Mouse (Mus musculus) adrenal gland, postnatal 4 days (tissue): Measurements from ENCODE around the gene Me3. TPM values are rescaled to one million over a fixed set of nuclear protein-coding genes. Genes with fewer than 3 reads are reported as not detected.

Experiments used
- DNase-seq, 2 experiments: peaks; one replicate each; pipeline ENCODE4 v3.0.0; 2021 to 2022; ENCODE audit warnings: low spot score in 2 of 2, mixed read lengths in 2 of 2
- total RNA-seq, 2 experiments: library from RNA; stranded (reverse); gene quantifications; 2 replicates each; pipeline ENCODE4 v1.2.3; 2021

The Me3 gene
- total RNA-seq, 2 experiments from 2014 or later: 8.7 to 15.4 TPM

GRCm38 (mm10) chr7:89809400-89809799 lies 177.2 kb downstream of the Me3 start:
- no peak for DNase-seq

- DNase-seq: no peak
These were observed 196.4 kb downstream of the Me3 start for GRCm38 (mm10) chr7:89828436-89829065.

DNA sequence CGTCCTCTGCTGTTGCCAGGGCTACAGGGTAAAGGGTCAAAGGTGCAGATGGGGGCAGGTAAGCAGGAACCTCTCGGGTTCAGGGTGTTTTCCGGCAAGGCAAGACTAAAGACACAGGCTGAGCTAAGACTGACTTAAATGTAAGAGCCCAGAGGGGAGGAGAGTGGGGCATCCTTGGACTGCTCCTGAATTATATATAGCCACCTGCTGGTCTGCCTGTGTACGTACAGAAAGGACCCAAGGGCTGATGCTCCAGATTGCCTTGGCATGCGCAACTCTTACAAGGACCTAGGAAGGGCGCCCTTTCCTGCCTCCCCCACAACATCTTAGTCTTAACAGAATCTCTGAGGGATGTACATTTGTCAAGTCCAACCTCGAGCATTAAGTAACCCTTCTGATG lies 197.0 kb downstream of the Me3 start:
- DNase-seq: no peak

DNA sequence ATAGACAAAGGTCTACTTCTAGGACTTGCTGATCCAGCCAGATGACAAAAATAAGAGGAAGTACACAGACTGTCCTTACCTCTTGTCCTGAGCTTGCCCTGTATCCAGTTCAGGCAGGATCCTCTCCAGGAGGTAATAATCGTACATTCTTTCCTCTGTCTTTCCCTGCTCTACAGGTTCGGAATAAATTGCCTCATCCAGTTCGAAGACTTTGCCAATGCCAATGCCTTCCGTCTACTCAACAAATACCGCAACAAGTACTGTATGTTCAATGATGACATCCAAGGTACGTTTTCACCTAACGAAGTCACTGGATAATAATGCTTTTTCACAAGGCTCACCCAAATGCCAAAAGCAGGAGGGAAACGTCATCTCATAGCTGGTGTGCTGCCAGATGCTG lies 201.3 kb downstream of the Me3 start:
- no peak for DNase-seq

- no peak for DNase-seq
These were observed 203.4 kb downstream of the Me3 start for GRCm38 (mm10) chr7:89835566-89835965.

GRCm38 (mm10) chr7:89836676-89837075 lies 204.5 kb downstream of the Me3 start:
- DNase-seq: no peak

- no peak for DNase-seq
These were observed 205.6 kb downstream of the Me3 start for GRCm38 (mm10) chr7:89837841-89838240.

GRCm38 (mm10) chr7:89839721-89840120 lies 207.5 kb downstream of the Me3 start:
- DNase-seq: no peak

DNA sequence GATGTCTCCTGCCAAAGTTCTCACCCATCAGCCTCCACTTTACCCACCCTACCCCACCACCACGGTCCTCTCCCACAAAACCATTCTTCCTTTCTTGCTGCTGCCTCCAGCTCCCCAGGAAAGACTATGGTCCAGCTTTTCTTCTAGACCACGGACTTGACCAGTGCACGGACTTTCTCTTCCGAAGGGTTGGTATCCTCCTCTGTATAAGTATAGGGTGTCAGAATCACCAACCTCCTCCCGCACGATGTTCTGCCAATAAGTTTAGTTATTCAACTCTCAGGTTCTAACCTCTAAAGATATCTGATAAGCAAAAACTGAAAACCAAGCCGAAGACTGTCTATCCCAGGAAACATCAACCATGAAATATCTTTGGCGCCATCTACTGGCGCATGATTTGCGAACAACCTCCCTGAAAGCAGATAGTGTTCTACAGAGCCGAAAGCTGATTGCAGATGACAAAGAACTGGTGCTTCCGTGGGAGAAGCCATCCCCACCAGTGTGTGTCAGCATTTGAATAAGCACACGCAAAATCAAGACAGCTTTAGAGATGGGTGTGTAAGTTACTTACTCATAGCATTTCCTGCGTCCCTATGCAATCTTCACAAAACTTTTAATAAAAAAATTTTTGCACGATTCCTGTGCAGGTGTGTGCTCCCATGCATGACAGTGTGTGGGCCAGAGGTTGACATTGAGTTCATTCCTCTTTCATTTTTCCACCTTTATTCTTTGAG lies 209.6 kb downstream of the Me3 start:
- DNase-seq: peak; percentile 41 to 65

DNA sequence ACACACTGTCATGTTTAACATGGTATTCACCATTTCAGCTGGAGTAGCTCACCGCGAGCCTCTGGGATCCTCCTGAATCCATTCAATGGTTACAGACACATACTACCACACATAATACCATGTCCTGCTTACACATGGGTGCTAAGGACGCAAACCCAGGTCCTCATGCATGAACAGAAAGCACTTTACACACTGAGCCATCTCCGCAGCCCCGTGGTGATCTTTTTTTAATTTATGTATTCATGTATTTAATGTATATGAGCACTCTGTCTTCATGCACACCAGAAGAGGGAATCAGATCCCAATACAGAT lies 210.2 kb downstream of the Me3 start:
- no peak for DNase-seq

DNA sequence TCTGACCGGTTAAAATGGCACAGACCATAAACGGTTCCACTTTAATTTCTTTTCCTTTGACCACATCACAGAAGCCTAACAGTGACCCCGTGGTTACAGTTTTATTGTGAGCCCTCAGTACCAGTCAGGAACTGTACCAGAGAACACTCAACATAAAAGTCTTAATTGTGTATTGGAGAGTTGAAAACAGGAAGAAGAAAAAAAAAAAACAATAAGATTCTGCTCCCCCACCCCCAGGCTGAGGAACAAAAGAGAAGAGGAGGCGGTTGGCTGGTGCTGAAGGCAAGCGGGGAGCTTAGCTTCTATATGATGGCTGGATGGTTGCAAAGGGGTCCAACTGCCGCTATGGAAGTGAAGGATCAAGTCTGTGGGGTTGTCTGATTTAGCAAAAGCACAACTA lies 210.9 kb downstream of the Me3 start:
- DNase-seq: no peak

- no peak for DNase-seq
These were observed 211.3 kb downstream of the Me3 start for GRCm38 (mm10) chr7:89843533-89843932.

- no peak for DNase-seq
These were observed 213.5 kb downstream of the Me3 start for GRCm38 (mm10) chr7:89845669-89846068.

DNA sequence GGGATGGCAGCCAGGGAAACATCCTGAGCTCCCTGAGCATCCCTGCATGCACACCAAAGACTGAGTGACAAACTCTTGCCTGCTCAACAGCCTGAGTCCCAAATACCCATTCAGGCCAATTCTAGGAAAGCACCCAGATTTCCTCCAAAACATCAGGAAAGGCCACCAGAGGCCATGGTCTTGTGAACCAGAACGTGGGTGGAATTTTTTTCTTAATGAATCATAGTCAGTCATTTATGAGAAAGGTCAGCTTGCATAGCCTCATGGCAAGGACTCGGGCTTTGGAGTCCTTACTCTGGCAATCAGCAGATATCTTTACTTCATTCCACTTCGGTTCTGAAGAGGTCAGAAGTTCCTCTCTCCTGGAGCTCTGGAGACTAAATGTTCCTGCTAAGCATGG lies 218.3 kb downstream of the Me3 start:
- no peak for DNase-seq

GRCm38 (mm10) chr7:89852158-89853095 lies 220.2 kb downstream of the Me3 start:
- DNase-seq: no peak

- DNase-seq: no peak
These were observed 220.9 kb downstream of the Me3 start for GRCm38 (mm10) chr7:89853131-89853530.

DNA sequence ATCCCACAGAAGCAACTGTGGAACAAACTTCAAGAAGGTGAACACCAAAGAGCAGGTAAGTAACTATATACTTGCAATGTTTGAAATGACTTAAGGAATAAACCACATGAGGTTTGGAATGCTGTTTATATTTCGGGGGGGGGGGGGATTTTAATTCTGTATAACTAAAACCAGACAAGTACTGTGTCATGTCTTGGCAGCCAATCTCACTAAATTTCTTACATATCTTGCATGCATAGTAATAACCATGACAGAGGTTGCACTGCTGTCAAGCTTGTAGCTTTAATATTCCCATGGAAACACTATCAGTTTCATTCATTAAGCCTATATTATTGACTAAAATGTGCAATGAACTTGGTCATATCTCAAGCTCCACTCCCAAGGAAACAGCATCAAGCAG lies 223.0 kb downstream of the Me3 start:
- DNase-seq: no peak

DNA sequence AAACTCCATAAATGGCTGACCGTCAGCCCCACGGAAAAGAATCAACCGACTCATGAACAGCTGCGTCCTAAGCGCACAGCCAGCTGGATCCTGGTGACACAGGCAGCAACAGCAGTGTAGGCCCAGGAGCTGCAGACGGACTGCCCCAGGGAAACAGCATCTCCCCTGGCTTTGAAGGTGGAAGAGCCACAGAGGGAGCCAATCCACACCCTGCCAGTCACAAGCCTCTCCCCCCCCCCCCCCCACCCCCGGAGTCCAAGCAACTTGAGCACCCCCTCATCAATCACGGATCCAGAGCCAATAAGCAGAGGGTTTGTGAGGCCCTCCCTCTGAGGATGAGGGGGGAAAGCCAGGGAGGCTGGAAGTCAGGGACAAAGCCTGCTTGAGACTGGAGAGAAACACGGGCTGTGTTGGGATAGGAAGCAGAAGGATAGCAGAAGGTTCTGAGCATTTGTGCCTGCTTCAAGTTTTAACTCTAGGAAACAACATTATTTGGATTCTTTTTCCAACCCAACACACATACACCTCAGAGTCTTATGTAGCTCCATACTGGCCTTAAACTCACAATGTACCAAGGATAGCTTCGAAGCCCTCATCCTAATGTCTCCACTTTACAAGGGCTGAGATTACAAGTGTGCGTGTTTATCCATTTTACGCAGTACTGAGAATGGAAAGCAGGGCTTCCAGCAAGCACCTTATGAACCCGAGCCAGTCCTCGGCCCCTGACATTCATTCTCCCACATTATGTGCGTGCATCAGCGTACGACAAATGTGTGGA lies 224.4 kb downstream of the Me3 start:
- no peak for DNase-seq

DNA sequence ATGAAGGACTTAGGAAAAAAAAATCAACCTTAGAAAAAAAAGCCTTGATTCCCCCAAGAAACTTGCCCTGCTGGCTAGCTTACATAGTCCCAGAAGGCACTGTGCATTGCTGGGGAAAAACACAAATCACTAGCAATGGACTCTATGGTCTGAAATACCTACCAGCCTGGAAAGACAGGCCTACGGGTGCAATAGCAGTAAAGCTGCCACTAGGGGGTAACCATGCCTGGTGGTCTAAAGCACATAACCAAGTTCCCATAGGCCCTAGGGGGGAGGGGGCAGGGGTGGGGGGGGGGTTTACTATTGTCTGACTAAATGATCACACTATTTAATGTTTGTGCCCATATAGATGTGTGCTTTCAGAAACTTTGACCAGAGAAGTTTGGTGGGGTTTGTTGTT lies 232.6 kb downstream of the Me3 start:
- DNase-seq: no peak

DNA sequence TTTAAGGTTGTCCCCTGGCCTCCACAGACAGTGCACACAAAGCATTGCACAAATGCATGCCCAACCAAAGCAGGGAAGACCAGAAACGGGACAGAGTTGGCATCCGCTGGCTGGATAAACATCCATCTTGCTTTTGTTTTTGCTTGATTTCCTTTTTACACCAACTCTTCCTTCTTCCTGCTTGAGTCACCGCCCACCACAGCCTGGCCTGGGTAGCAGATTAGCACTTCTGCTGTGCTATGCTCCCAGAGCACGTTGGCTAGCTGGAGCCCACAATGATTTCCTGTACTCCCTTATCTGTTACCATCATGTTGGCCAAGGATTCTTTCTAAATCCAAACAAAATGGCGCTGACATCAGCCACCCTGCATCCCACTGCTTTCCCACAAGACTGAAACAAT lies 235.0 kb downstream of the Me3 start:
- no peak for DNase-seq

- DNase-seq: no peak
These were observed 247.5 kb downstream of the Me3 start for GRCm38 (mm10) chr7:89879686-89880085.
